Mouse (Mus musculus) urinary bladder, postnatal 25 days (tissue): Measurements from ENCODE around the gene Ifnl2.
"Not testable (repeated sequence)": the region's sequence is repeated elsewhere in the genome, so short reads cannot be mapped to it uniquely, and the experiment has no call there.

Experiments
- DNase-seq: peaks from one replicate; pipeline ENCODE4 v3.0.0; 2022; ENCODE audit warnings: low spot score

Ifnl2 gene

DNA sequence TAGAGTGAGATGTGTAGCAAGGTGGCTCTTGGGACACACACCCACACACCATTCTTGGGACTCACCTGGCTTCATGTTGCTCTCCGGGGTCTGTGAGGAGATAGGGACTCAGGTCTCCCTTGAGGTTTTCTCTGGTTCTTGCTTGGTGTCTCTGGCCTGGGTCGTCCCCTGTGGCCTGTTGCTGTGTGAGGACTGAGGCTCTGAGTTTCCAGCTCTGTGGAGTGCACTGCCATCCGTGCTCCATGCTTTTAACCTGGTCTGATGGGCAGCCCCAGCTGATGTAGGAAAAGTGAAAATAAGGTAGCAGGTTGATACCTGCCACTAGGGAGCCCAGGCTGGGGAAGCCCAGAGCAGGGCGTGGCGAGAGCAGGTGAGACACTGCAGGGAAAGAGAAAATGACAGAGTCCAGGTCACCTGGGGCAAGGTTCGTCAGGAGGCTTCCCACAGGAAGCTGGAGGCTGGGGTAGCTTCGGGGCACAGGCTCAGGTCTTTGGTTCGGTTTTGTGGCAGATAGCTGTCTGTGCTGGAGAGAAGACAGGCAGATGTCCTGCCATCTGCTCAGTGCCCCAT, at the start of gene Ifnl2:
TSS of gene Ifnl2 (minus strand) at position 51 of the 570 bp plus-strand sequence.
- DNase-seq, result not testable (repeated sequence)

DNA sequence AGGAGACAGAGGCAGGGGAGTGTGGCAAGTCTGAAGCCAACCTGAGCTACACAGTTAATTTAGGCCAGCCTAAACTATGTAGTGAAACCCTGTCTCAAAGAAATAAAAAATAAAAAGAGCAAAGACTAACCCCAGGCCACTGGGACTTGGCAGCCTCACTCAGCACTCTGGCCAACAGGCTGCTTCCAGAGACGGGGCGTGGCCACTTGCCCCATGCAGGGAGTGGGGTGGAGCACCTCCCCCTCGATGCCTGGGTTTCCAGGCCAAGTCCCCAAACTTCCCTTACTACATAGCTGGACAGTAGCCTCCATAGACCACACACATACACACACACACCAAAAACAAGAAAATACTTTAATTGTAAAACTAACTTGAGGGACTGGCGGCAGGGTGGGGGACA, 48.2 kb upstream of the Ifnl2 start:
- no peak for DNase-seq

DNA sequence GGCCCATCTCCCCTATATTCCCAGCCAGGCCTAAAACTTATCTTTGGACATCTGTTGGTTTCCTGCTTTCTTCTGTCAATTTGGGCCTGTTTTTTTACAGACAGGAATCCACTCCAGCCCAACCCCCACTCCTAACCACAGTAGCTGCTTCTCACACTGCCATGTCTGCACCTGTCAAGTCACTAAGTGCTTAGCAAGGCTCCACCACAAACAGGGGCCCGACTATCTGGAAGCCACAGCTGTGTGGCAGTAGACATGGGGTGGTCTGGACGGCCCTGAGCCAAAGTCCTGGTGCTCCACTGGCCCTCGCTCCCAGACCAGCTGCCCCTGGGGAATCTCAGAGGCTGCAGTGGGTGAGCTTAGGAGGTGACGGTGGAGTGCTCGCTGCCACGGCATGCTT, 47.5 kb upstream of the Ifnl2 start:
- DNase-seq, result no peak

DNA sequence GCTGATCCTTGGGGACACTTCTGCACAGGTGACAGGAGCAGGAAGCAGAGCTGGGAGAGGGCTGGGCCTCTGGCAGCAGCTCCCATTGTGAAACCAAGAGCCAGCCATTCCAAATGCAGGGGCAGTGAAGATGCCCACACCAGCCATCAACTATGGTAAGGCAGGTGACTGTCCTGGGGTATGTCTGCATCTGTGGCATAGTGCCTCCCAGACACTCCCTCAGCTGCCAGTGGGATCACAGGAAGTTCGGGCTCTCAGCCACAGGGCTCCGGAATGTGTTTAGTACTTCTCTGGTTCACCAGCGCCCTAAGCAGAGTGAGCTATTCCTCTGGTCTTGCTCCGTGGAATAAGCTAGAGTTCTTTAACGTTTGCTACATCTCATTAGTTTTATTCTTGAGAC, 46.8 kb upstream of the Ifnl2 start:
- no peak for DNase-seq

DNA sequence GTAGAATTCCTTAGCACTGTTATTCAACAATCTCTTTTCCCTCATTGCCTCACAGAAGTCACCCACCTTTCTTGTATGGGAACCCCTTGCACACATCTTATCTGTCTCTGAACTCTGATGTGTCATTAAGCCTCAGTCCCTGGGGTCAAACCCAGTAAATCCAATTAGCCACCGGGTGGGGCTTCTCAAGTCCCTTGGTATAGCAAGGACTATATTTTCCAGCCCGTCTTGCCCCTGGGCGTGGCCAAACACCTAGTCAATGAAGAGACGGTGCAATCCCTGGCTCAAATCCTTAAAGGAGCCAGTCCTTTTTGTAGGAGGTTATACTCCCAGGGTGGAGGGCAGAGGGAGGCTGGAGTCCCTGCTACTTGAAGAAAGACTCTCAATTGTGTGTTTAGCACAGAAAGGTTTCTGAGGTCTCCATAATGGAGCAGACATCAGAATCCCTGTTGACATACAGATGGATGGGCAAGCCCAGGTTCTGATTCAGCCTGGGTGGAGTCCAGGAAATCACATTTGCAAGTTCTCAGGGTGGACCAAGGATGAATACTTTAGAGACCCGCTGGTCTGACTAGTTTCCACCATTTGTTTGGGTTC, 45.8 kb upstream of the Ifnl2 start:
- no peak for DNase-seq

DNA sequence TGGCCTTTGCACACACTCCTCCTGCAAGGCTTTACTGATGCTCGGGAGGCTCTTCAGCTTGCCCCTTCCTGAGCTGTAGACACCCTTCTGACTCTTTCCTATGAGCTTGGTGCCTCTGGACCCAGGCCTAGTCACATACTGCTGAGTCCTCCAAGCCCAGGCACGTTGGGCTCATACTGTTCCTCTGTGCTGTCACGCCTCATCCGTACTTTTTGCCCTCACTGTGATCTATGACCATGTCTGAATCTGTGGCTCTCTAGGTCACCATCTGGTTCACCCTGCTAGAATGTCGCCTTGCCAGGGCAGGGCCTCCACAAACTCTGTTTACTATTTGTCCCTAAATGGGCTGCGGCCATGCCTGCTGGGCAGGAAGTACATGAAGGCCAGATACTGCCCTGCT, 42.8 kb upstream of the Ifnl2 start:
- no peak for DNase-seq

DNA sequence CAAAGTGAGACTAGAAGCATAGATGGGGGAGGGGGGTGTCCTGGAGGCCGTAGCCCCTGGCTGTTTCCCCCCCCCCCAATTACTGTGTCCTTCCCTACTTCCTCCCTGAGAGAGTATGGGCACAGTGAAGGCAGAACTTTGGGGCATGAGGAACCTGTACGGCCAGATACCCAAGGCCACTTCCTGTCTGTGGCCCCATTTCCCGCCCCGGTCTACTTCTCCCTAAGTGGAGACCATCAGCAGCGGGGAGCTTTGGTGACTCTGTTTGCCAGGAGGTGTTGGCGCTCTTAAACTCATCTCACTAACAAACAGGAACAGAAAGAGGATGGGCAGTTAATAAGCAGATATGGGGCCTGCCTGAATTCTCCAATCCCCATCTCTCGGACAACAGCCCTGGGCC, 37.4 kb upstream of the Ifnl2 start:
- no peak for DNase-seq

DNA sequence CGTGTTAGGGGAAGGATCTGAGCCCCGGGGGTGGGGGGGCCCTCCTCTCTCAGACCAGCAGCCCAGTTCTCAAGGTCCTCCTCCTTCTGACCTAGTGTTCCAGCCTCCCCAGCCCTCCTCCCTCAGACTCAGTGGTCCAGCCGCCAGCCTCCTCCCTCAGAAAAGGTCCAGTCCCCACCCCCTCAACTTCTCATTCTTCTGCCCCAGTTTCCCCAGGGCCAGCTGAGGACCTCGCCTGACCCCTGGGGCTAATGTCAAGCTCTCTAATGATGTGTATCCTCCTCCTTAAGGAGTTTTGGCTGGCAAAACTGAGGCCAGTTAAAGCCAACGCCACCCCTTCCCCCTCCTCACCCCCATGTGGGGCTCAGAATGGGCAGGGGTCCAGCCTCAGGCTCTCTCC, 36.9 kb upstream of the Ifnl2 start, which contains the start of gene Nccrp1:
TSS of gene Nccrp1 (minus strand) at position 101 of the 400 bp plus-strand sequence.
- no peak for DNase-seq

DNA sequence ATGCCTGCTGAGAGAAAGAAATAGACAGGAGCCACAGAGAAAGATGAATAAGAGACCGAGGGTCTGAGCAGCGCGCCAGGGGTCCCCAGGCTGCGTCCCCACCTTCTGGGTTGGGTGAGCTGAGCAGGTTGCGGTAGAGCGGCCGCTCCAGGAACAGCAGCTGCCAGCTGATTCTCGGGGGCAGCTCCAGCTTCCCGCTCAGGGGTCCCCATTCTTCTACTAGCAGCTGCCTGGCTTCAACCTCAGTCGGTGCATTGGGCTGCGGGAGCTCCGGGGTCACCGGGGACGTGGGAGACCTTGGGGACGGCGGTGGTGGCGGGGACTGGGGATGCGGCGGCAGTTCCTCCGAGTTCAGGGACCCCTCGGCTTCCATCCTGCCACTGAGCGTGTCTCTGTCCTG, 36.4 kb upstream of the Ifnl2 start:
- DNase-seq, result no peak

DNA sequence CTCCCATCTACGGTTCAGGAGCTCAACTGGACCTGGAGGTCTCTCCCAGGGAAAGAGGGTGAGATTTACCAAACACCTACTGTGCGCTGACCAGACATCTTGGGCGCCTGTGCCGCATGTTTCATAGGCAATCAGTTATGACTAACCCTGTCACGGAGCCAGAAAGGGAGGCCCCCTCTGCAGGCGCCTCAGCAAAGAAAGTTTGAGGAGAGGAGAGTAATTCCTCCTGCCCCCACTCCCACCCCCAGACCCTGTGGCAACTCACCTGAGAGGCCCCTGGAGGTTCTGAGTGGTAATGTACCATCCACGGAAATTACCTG, 35.6 kb upstream of the Ifnl2 start:
- DNase-seq, result no peak

DNA sequence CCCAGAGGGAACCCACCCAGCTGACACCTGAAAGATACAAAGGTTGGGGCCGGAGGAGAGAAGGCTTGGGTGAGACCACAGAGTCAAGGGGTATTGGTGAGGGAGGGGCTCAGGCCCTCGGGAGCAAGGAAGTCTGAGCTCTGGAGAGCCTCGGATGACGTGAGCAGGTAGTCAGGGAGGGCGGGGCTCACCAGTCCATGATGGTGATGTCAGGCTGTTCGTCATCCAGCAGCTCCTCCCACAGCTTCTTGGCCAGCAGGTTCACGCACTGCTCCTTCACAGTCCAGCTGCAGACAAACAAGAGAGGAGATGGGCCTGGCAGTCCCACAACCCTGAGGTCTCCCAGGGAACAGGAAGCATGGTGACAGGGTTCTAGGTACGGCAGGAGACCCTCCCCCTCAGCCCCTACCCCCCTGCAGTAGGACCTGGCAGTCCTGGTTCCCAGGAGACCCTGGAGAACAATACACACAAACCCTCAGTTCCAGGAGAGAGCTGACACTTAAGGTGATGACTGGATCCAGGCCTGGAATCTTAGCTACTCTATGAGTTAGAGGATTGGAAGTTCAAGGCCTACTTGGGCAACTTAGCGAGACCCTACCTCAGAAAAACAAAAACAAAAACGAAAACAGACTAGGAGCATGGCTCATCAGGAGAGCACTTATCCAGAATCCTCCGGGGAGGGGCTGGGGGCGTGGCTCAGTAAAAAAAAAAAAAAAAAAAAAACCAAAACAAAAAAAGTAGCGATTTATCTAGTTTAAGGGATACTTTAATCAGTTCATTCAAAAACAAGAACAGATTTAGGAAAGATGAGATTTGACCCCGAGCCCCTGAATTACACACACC, 35.0 kb upstream of the Ifnl2 start:
- DNase-seq, result no peak

DNA sequence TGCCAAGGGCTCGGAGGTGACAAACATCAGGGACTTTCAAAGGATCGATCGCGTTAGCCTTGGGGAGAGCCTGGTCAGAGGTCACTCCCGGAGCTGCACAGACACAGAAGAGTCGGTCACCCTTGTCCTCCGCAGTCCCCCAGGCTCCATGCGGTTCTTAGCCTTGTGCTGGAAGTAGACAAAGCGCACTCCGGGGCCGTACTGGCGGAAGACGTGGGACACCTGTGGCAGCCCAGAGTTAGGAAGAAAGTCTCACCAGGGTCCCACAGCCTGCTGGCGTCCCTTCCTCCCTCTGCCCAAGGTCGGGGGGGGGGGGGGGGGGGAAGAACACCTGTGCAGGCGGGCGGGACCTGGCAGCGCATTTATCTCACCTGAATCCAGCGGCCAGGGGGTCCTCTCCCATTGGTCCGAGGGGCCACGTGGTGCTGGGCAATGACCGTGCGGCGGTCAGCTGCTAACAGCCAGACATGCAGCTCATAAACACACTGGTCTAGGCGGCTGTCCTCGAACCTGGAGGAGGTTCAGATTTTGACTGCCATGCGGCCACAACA, 33.9 kb upstream of the Ifnl2 start:
- DNase-seq, result no peak

DNA sequence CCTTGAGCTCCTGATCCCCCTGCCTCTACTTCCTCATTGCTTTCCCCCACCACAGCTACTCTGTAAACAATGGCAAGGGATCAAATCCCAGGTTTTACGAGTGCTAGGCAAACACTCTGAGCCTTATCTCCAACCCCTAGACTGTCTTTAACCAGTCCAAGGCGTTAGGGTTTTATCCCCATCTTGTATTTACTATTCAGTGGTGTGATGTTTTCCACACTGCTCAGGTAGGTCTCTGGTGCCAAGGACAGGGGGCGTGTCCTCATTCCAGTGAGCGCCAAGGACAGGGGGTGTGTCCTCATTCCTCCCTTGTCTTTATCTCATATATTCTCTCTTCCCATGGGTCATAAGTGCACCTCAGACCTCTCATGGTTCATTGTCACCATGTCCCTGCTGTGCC, 30.3 kb upstream of the Ifnl2 start, which contains the start of gene Sycn:
TSS of gene Sycn (plus strand) at position 360 of the 400 bp plus-strand sequence.
- DNase-seq, result no peak

DNA sequence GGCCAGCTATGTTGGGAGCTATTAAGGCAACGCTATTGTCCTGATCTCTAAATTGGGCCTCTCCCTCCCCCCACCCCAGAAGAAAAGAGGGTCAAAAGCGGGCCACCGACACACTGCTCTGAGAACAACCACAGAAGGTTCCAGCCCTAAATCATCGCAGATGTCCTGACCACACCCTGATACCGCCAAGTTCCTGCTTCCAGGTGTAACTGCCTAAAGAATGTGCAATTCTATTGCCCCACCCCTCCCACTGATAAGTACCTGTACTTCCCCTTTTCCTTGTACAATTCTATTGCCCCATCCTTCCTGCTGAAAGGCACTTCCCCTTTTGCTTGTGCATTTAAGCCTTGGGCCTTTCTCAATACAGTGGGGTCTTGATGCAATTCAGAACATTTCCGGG, 28.6 kb upstream of the Ifnl2 start:
- not testable (repeated sequence) for DNase-seq

DNA sequence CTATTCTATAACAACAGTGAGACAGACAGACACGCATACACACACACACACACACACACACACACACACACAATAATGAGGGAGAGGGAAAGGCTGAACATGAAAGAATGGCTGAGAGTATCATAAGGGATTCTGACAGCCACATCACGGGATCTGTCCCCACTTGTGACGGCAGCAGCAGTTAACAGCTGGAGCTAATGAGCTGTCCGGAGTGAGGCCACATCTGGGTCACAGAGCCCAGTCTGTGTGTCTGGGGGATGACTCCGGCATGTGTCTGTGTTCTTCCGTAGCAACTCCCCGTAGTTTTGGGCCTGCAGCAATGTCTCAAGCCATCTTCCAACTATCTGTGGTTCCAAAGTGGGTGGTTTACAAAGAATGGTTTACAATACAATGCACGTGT, 21.8 kb upstream of the Ifnl2 start:
- no peak for DNase-seq

DNA sequence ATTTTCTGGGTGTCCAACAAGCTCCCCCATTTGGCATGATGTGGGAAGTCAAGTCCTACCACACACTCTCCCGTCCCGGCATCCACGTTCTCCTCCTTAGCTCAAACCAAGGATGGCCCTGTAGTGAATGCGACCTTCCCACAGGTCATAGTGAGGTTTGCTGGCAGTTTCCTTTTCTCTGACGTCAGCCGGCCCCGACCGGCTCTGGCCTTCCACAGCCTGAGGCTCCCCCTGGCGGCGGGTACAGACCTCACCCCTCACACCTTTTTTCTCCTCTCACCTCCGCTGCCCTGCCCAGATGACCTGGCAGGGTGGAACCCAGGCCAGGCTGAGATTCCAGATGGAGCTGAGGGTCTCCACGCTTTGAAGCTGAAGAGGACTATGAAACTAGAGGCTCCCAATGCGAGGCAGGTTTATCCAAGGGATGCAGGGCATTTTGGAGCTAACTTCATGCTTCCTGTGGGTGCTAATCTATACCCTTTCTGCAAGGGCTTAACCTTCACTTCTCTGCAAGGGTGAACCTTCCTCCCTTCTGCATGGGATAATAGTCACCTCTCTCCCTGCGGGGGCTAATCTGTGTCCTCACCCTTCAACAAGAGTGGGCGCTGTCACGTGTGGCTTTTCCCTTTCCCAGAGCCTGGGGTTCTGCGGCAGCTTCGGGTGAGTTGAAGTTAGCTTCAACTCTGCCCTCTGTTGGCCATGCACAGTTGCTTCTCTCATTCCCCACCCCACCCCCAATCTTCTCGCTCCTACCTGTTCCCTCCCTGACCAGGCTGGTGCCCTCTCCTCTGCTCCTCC, 17.9 kb upstream of the Ifnl2 start:
- DNase-seq, result peak; percentile 87

DNA sequence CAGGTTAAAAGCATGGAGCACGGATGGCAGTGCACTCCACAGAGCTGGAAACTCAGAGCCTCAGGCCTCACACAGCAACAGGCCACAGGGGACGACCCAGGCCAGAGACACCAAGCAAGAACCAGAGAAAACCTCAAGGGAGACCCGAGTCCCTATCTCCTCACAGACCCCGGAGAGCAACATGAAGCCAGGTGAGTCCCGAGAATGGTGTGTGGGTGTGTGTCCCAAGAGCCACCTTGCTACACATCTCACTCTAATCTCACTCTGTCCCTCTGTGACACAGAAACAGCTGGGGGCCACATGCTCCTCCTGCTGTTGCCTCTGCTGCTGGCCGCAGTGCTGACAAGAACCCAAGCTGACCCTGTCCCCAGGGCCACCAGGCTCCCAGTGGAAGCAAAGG, 12.3 kb upstream of the Ifnl2 start, which contains the start of gene Ifnl3:
TSS of gene Ifnl3 (plus strand) at position 301 of the 400 bp plus-strand sequence.
- DNase-seq, result not testable (repeated sequence)

DNA sequence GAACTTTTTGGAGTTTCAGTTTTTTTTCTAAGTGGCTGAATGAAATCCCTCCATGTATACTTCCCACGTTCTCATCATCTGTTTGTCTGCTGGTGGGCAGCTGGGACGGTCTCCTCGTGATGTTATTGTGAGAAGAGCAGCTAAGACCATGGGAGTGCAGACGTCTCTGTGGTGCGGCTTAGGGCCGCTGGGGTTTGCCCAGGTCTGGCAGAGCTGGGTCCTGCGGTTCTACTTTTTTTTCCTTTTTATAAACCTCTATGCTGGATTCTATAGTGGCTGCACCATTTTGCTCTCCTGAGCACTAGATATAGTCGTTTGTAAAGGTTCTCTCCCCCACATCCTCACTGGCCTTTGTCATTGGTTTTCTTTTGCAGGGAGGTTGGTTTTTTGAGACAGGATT, 1.2 kb upstream of the Ifnl2 start:
- no peak for DNase-seq

DNA sequence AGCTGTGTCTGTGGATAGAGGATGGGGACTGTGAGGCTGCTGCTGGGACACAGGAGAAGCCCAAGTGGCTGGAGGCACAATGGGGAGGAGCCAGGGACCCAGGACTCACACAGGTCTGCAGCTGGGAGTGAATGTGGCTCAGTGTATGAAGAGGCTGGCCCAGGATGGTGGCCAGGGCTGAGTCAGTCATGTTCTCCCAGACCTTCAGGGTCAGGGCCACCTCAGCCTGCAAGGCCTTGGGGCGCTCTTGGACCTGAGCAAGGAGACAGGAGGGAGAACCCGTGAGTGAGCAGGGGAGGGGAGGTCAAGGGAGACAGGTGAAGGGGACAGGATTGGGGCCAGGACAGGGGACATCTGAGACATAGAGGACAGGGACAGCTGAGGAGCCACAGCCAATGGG, 1.1 kb downstream of the Ifnl2 start:
- DNase-seq, result not testable (repeated sequence)

DNA sequence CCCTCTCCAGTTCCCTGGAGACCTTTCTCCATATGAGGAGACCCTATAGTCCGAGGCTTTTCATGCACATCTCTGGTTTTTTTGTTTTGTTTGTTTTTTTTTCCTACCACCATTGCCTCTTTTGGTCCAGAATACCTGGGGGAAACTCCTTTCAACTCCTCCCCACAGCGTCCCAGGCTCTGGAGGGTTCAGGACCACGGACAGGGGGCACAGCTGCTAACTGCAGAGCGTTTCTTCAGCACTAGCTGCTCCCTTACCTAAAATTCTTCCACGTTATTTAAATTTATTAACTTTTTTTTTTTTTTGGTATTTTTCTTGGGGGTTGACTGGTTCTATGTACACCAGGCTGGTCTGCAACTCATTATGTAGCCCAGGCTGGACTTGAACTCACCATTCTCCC, 4.7 kb downstream of the Ifnl2 start:
- DNase-seq, result no peak

DNA sequence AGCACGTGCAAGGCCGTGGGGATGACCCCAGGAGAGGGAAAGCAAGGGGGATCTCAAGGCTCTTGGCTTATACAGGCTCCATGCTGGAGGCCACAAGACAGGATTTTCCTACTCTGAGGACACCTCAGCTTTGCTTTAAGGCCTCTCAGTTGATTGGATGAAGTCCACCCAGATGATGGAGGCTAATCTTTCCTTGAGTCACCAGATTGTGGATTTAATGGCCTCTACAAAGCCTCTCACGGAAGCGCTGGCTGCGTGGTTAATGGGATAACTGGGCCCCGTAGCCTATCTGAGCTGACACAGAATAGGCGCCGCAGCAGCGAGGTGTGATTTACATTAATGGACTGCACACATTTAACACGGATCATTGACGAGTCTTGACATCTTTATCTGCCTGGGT, 14.8 kb downstream of the Ifnl2 start:
- DNase-seq, result no peak

DNA sequence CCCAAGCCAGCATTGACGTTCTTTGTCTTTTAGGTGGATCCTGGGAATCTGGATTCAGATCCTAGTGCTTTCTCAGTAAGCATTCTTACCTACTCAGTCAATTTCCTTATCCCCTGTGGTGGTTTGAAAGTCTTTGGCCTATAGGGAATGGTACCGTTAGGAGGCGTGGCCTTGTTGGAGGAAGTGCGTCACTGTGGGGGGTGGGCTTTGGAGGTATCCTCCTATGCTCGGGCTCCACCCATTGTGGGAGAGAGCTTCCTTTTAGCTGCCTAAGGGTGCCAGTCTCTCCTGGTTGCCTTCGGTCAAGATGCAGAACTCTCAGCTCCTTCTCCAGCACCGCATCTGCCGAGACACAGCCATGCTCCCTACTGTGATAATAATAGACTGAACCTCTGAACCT, 17.9 kb downstream of the Ifnl2 start:
- DNase-seq, result no peak
